ENCODE assay signal across 14 mouse cellular contexts in the genomic region with DNA sequence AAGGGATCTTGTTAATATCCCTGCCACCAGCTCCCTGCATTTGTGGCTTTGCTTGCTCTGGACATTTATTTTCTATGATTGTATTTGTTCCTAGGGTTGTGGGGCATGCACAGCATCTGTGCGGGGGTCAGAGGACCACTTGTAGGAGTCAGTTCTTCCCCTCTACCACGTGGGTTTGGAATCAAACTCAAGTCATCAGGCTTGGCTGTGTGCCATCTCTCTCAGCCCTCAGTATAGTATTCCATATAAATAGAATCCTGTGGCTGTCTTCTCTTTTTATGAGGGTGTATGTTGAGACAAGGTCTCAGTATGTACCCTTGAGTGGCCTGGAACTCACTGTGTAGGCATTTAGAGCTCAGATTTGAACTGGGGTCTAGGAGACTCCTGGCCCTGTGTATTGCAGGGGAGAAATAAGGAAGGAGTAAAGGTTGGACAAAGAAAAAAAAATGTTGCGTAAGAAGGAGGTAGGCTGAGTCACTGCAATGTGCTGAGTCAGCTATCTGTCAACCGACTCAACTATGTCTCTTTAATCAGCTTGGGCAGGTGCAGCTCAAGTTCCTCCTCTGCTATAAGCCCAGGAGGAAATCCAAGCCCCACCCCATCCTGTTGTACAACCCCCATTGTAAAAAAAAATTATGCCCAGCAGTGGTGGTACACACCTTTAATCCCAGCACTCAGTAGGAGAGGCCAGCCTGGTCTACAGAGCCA. TPM values are rescaled to one million over a fixed set of nuclear protein-coding genes. Genes with fewer than 3 reads are reported as not detected.
DNase-seq lines count a peak whose midpoint lies in the region; ATAC-seq and TF ChIP-seq lines count a peak whose summit lies in the region.
"Had no signal": no experiment of that assay in that cellular context is flagged by ENCODE, and none has a peak within 500 bp of the region (broad histone marks: within the 10 kb centered on the region; RNA-seq: fewer than 3 reads in every experiment).

No protein-coding gene starts in this region.

- in situ Hi-C loops in CH12.LX (cut with MboI; ENCODE audit: low pct_ligation_motif_present, low pct_unique_long_range_greater_than_20kb, low sequenced_read_pairs): no loop called here

- H3K9ac ChIP-seq in CH12.LX (ENCODE audit: insufficient read depth, low read depth): no peak overlapping the region
- H3K9ac ChIP-seq in liver, embryonic 14.5 days (replicated peaks): no peak overlapping the region
- H3K9ac ChIP-seq: heart, embryonic 13.5 days; hindbrain, embryonic 15.5 days had no signal

- H3K27ac ChIP-seq in CH12.LX (ENCODE audit: insufficient read depth, low read depth): no peak overlapping the region
- H3K27ac ChIP-seq in liver, embryonic 14.5 days: no peak overlapping the region
- H3K27ac ChIP-seq: heart, embryonic 13.5 days; hindbrain, embryonic 15.5 days; midbrain, embryonic 10.5 days had no signal

- no peak for TF ChIP-seq CTCF in CH12.LX (conservative IDR thresholded peaks at IDR 0.05 in 1 of 2, IDR thresholded peaks at IDR 0.05 in 1 of 2; ENCODE audit: low read depth in 2 of 2, low read length in 2 of 2)
- no peak for TF ChIP-seq CTCF in liver, embryonic 14.5 days (IDR thresholded peaks at IDR 0.05; ENCODE audit: low read depth)

- TF ChIP-seq EP300 in CH12.LX (IDR thresholded peaks at IDR 0.05; ENCODE audit: low read length): no peak
- TF ChIP-seq EP300 in liver, embryonic 14.5 days (IDR thresholded peaks at IDR 0.05; ENCODE audit: low read depth): peak; percentile 60; the same call in 1 of the 2 replicates

- no peak for TF ChIP-seq RAD21 in CH12.LX (IDR thresholded peaks at IDR 0.05; ENCODE audit: low read depth, low read length)

- H3K27me3 ChIP-seq in CH12.LX (replicated peaks): peaks cover 9% of the 10 kb centered on the region
- peaks cover 23% of the 10 kb centered on the region for H3K27me3 ChIP-seq in liver, embryonic 14.5 days (ENCODE audit: control insufficient read depth, insufficient read depth, low read length)
- H3K27me3 ChIP-seq: hindbrain, embryonic 15.5 days had no signal

- DNase-seq in CH12.LX (ENCODE audit: extremely low read depth): no peak
- peak; percentile 51 for DNase-seq in c-Kit-positive CD71-positive TER-119-positive erythroid progenitor cells, embryonic 14.5 days (ENCODE audit: low spot score)
- DNase-seq in liver, embryonic 14.5 days (ENCODE audit: low read depth in 3 of 3, low spot score in 3 of 3): peak; percentile 29 to 34 (median 29)
- peak; percentile 79 for DNase-seq in thymus, postnatal 0 days (ENCODE audit: low spot score)
- DNase-seq in cerebellum, postnatal 10 days: no peak
- no peak for DNase-seq in adrenal gland, adult 8-10 months
- DNase-seq in cerebellum, adult 11-12 months: no peak
- DNase-seq: adrenal gland, postnatal 14 days; cerebellum, postnatal 25 days; spleen, adult 18-20 months had no signal

- no peak for TF ChIP-seq POLR2A in CH12.LX (IDR thresholded peaks at IDR 0.05; ENCODE audit: low read depth, low read length)

- dilution Hi-C loops in CH12.LX (cut with MboI; ENCODE audit: extremely low pct_ligation_motif_present, extremely low pct_unique_long_range_greater_than_20kb, low sequenced_read_pairs): no loop called here

- no peak overlapping the region for H3K4me2 ChIP-seq in CH12.LX (ENCODE audit: insufficient read depth, low read depth, poor library complexity, severe bottlenecking)
- H3K4me2 ChIP-seq in liver, embryonic 14.5 days (ENCODE audit: low read depth): no peak overlapping the region
- H3K4me2 ChIP-seq: heart, embryonic 13.5 days; hindbrain, embryonic 15.5 days had no signal

- no peaks in the 10 kb centered on the region for H3K36me3 ChIP-seq in CH12.LX (replicated peaks in 1 of 2; ENCODE audit: control insufficient read depth in 1 of 2, insufficient read depth in 1 of 2, low read length in 1 of 2)
- no peaks in the 10 kb centered on the region for H3K36me3 ChIP-seq in liver, embryonic 14.5 days (replicated peaks; ENCODE audit: control insufficient read depth, insufficient read depth, low read depth)
- H3K36me3 ChIP-seq: heart, embryonic 13.5 days; hindbrain, embryonic 15.5 days; midbrain, embryonic 10.5 days had no signal

- no peaks in the 10 kb centered on the region for H3K79me2 ChIP-seq in CH12.LX (replicated peaks; ENCODE audit: control insufficient read depth, extremely low read depth, insufficient read depth, poor library complexity, severe bottlenecking)

- H3K4me1 ChIP-seq in CH12.LX (ENCODE audit: control insufficient read depth in 1 of 2, insufficient read depth in 2 of 2): peaks cover 13 to 15% of the 10 kb centered on the region in 2 experiments
- peaks cover 11 to 14% of the 10 kb centered on the region in 2 experiments for H3K4me1 ChIP-seq in liver, embryonic 14.5 days (replicated peaks; ENCODE audit: control insufficient read depth in 2 of 2, insufficient read depth in 2 of 2, low read length in 1 of 2)

- peaks cover 3% of the 10 kb centered on the region for H3K9me3 ChIP-seq in CH12.LX (replicated peaks; ENCODE audit: low read length)
- no peaks in the 10 kb centered on the region for H3K9me3 ChIP-seq in liver, embryonic 14.5 days (ENCODE audit: control insufficient read depth, low read length)
- H3K9me3 ChIP-seq: heart, embryonic 13.5 days; hindbrain, embryonic 15.5 days; midbrain, embryonic 10.5 days had no signal

- WGBS in liver, embryonic 14.5 days (ENCODE audit: insufficient replicate concordance): 23% methylated on average over 4 of the region's 4 CpGs

- H3K4me3 ChIP-seq in CH12.LX (replicated peaks in 1 of 3; ENCODE audit: low read depth in 2 of 3, low read length in 2 of 3, poor library complexity in 1 of 3): no peak overlapping the region
- no peak overlapping the region for H3K4me3 ChIP-seq in liver, embryonic 14.5 days (ENCODE audit: insufficient read depth in 1 of 2, low read depth in 2 of 2, low read length in 2 of 2)
- H3K4me3 ChIP-seq: heart, embryonic 13.5 days; hindbrain, embryonic 15.5 days; midbrain, embryonic 10.5 days had no signal

- ATAC-seq in liver, embryonic 14.5 days (ENCODE audit: insufficient read depth): peak; percentile 53; the same call in 1 of the 2 replicates

TF ChIP-seq in CH12.LX, 34 proteins besides CTCF, POLR2A, EP300 and RAD21:
- no peak for TF ChIP-seq SMC3 (IDR thresholded peaks at IDR 0.05; ENCODE audit: low read depth, low read length)
- TF ChIP-seq E2F4 (IDR thresholded peaks at IDR 0.05; ENCODE audit: insufficient replicate concordance, low read depth, low read length): no peak
- peak; percentile 97 for TF ChIP-seq MAFK (IDR thresholded peaks at IDR 0.05; ENCODE audit: insufficient replicate concordance, low read length)

RNA-seq across cellular contexts. Expression of gene Notch3, which starts 3.0 kb away (rescaled TPM):
- total RNA-seq in CH12.LX (2012; rRNA removed) (0.08 and 0.17 TPM in 2 replicates), CH12.LX (2014; rRNA removed) (not detected in 2 replicates)
- not detected in 2 replicates for polyA plus RNA-seq in CH12.LX (2012; ENCODE audit: insufficient read length, low read depth)
- 0.55 and 0.66 TPM in 2 replicates for polyA plus RNA-seq in liver, embryonic 14.5 days (2012; rRNA removed)
- 0.22 and 0.30 TPM in 2 replicates for polyA plus RNA-seq in liver, embryonic 14.5 days (2014; fragmentation: Nextera tagmentation; extraction: Ambion mirVana)
- polyA plus RNA-seq in thymus, postnatal 0 days (2015; fragmentation: Nextera tagmentation; extraction: Ambion mirVana): 10.6 and 12.6 TPM in 2 replicates
- total RNA-seq in adrenal gland, adult 8-10 months (2022): 10 to 100 TPM in 1 of 4 experiments, 1 to 10 TPM in 3; 5.7 to 10.7 (median 7.3) TPM

RNA-seq across cellular contexts. Expression of gene Ephx3, which starts 19.7 kb away (rescaled TPM):
- total RNA-seq in CH12.LX (2012; rRNA removed) (0.21 and 0.30 TPM in 2 replicates), CH12.LX (2014; rRNA removed) (0.31 TPM in 1 of 2 replicates, not detected in the other)
- polyA plus RNA-seq in CH12.LX (2012; ENCODE audit: insufficient read length, low read depth): 0.20 and 0.24 TPM in 2 replicates
- polyA plus RNA-seq in liver, embryonic 14.5 days (2012; rRNA removed): 0.08 and 0.13 TPM in 2 replicates
- polyA plus RNA-seq in liver, embryonic 14.5 days (2014; fragmentation: Nextera tagmentation; extraction: Ambion mirVana): not detected in 2 replicates
- polyA plus RNA-seq in thymus, postnatal 0 days (2015; fragmentation: Nextera tagmentation; extraction: Ambion mirVana): 0.62 and 0.68 TPM in 2 replicates
- under 1 TPM; 0.13 to 0.43 (median 0.31) TPM for total RNA-seq in adrenal gland, adult 8-10 months (2022)
- polyA plus RNA-seq: heart, embryonic 13.5 days; limb, embryonic 11.5 days had no signal

Comparison
In these comparisons a context has a peak if more than half of its experiments do, and no peak if none do; other contexts are left out.
1. DNase-seq: peak in c-Kit-positive CD71-positive TER-119-positive erythroid progenitor cells, embryonic 14.5 days (single experiment), liver, embryonic 14.5 days (3 of 3) and thymus, postnatal 0 days (single experiment); none in CH12.LX (single experiment), cerebellum, postnatal 10 days (0 of 2), adrenal gland, adult 8-10 months (single experiment) and cerebellum, adult 11-12 months (single experiment).